Mouse (Mus musculus): ENCODE measurements around the gene Cenpj. TPM values are rescaled to one million over a fixed set of nuclear protein-coding genes. Genes with fewer than 3 reads are reported as not detected.

Gene Cenpj
- polyA plus RNA-seq (2012; rRNA removed) = 2.1 and 2.2 TPM in 2 replicates

- Histone ChIP-seq H3K27ac (ENCODE audit: insufficient read depth, low read length) (no peak within 1 kb of the TSS), H3K4me3 (ENCODE audit: insufficient read depth, low read length) (peak within 1 kb of the TSS; percentile 60), H3K4me1 (ENCODE audit: control insufficient read depth, insufficient read depth, low read length) (no peaks in the 10 kb centered on the region; the same call in 1 of the 2 replicates)
Measured at GRCm38 (mm10) chr14:56575416-56575815, at the start of gene Cenpj, which contains the start of gene Parp4. Cenpj (minus strand) TSS chr14:56575425. Parp4 (plus strand) TSS chr14:56575619.

DNA sequence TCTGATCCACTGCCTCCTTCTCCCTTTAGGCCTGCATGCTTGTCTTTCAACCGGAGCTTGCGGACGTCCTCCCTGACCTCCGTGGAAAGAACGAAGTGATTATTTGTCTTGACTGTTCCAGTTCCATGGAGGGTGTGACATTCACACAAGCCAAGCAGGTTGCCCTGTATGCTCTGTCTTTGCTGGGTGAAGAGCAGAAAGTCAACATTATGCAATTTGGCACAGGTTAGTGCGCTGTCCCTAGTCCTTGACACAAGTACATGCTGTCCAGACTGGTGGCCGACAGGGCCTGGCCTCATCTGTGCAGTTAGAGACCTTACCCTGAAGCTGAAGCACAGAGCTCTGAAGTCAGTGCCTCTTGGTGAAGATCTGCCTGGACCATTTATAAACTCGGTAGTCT is 45.2 kb upstream of the Cenpj start:
- no peak overlapping the region for H3K27ac ChIP-seq (ENCODE audit: insufficient read depth, low read length)
- no peaks in the 10 kb centered on the region for H3K4me1 ChIP-seq (ENCODE audit: control insufficient read depth, insufficient read depth, low read length)
- TF ChIP-seq CTCF (IDR thresholded peaks at IDR 0.05; ENCODE audit: extremely low read depth, insufficient read depth, low read length) (no peak), POLR2A (IDR thresholded peaks at IDR 0.05; ENCODE audit: extremely low read depth, insufficient read depth, low read length) (no peak)
- no peak overlapping the region for H3K4me3 ChIP-seq (ENCODE audit: insufficient read depth, low read length)

More at GRCm38 (mm10) chr14:56575416-56575815, at the start of gene Cenpj, which contains the start of gene Parp4:
- no peak for TF ChIP-seq POLR2A (IDR thresholded peaks at IDR 0.05; ENCODE audit: extremely low read depth, insufficient read depth, low read length)
- TF ChIP-seq CTCF (IDR thresholded peaks at IDR 0.05; ENCODE audit: extremely low read depth, insufficient read depth, low read length) = no peak

- Histone ChIP-seq H3K4me1 (ENCODE audit: control insufficient read depth, insufficient read depth, low read length) (no peaks in the 10 kb centered on the region), H3K4me3 (ENCODE audit: insufficient read depth, low read length) (no peak overlapping the region)
- no peak for TF ChIP-seq CTCF (IDR thresholded peaks at IDR 0.05; ENCODE audit: extremely low read depth, insufficient read depth, low read length)
- TF ChIP-seq POLR2A (IDR thresholded peaks at IDR 0.05; ENCODE audit: extremely low read depth, insufficient read depth, low read length) = no peak
Measured at GRCm38 (mm10) chr14:56617470-56617869, 42.2 kb upstream of the Cenpj start.

DNA sequence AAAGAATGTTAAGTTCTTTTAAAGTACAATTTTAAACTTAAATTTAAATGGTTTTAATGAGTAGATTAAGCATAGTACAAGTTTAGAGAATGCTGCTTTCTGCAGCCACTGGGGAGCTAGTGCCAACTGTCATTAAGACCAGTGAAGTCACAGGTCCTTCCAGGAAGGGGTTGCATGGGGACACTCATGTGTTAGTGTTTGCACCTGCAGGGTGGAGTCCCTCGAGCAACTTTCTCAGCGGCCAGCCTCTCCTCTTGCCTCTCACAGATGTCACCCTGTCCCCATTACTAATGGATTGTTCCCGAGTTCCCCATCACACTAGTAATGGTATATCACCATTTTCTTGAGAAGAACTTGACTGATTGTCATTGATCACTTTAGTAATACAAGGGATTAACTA is 38.0 kb upstream of the Cenpj start:
- Histone ChIP-seq H3K27ac (ENCODE audit: insufficient read depth, low read length) (no peak overlapping the region), H3K4me3 (ENCODE audit: insufficient read depth, low read length) (no peak overlapping the region), H3K4me1 (ENCODE audit: control insufficient read depth, insufficient read depth, low read length) (no peaks in the 10 kb centered on the region)
- TF ChIP-seq POLR2A (IDR thresholded peaks at IDR 0.05; ENCODE audit: extremely low read depth, insufficient read depth, low read length) (no peak), CTCF (IDR thresholded peaks at IDR 0.05; ENCODE audit: extremely low read depth, insufficient read depth, low read length) (no peak)

More at GRCm38 (mm10) chr14:56617470-56617869, 42.2 kb upstream of the Cenpj start:
- H3K27ac ChIP-seq (ENCODE audit: insufficient read depth, low read length) = no peak overlapping the region

- TF ChIP-seq POLR2A (IDR thresholded peaks at IDR 0.05; ENCODE audit: extremely low read depth, insufficient read depth, low read length) (no peak), CTCF (IDR thresholded peaks at IDR 0.05; ENCODE audit: extremely low read depth, insufficient read depth, low read length) (no peak)
Measured at GRCm38 (mm10) chr14:56605136-56605535, 29.9 kb upstream of the Cenpj start.

GRCm38 (mm10) chr14:56604438-56604837 is 29.2 kb upstream of the Cenpj start:
- Histone ChIP-seq H3K27ac (ENCODE audit: insufficient read depth, low read length) (no peak overlapping the region), H3K4me3 (ENCODE audit: insufficient read depth, low read length) (no peak overlapping the region), H3K4me1 (ENCODE audit: control insufficient read depth, insufficient read depth, low read length) (no peaks in the 10 kb centered on the region)
- no peak for TF ChIP-seq POLR2A (IDR thresholded peaks at IDR 0.05; ENCODE audit: extremely low read depth, insufficient read depth, low read length)

More at GRCm38 (mm10) chr14:56605136-56605535, 29.9 kb upstream of the Cenpj start:
- Histone ChIP-seq H3K4me3 (ENCODE audit: insufficient read depth, low read length) (no peak overlapping the region), H3K4me1 (ENCODE audit: control insufficient read depth, insufficient read depth, low read length) (no peaks in the 10 kb centered on the region), H3K27ac (ENCODE audit: insufficient read depth, low read length) (no peak overlapping the region)

DNA sequence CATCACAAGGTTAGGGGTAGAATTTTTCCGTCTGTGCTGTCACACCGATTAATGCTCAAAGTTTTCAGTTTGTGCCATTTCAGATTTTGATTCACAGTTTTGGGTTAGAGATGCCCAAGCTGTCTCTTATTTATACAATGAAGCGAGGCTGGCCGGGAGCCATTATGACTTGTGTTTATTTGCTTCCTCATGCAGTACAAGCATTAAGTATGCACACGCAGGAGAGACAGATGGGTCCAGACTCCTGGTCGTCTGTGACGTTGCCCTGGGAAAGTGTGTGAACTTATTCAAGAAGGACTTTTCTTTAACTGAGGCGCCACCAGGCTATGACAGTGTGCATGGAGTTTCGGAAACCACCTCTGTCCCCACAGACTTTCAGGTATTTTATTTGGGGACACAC is 26.8 kb upstream of the Cenpj start:
- Histone ChIP-seq H3K27ac (ENCODE audit: insufficient read depth, low read length) (no peak overlapping the region), H3K4me3 (ENCODE audit: insufficient read depth, low read length) (no peak overlapping the region), H3K4me1 (ENCODE audit: control insufficient read depth, insufficient read depth, low read length) (no peaks in the 10 kb centered on the region)
- TF ChIP-seq POLR2A (IDR thresholded peaks at IDR 0.05; ENCODE audit: extremely low read depth, insufficient read depth, low read length) (no peak), CTCF (IDR thresholded peaks at IDR 0.05; ENCODE audit: extremely low read depth, insufficient read depth, low read length) (no peak)

DNA sequence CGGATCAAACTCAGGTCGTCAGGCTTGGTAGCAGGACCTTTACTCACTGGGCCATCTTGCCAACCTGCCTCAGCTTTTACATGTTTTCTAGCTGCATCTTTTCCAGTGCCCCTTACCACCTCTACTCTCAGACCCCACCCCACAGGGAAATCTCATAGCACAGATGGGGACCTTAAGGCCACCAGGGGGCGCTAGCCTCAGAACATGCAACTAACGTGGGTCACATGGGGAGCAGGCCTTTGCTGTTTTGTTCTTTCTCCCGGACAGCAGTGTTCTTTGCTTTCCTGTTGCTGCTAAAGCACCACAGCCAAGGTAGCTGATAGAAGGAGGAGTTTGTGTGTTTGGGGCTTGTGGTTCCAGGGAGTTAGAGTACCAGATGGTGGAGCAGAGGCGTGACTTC is 23.5 kb upstream of the Cenpj start:
- TF ChIP-seq CTCF (IDR thresholded peaks at IDR 0.05; ENCODE audit: extremely low read depth, insufficient read depth, low read length) (peak; percentile 35; the same call in 1 of the 2 replicates), POLR2A (IDR thresholded peaks at IDR 0.05; ENCODE audit: extremely low read depth, insufficient read depth, low read length) (no peak)
- no peak overlapping the region for H3K27ac ChIP-seq (ENCODE audit: insufficient read depth, low read length)
- H3K4me1 ChIP-seq (ENCODE audit: control insufficient read depth, insufficient read depth, low read length) = no peaks in the 10 kb centered on the region
- no peak overlapping the region for H3K4me3 ChIP-seq (ENCODE audit: insufficient read depth, low read length)

DNA sequence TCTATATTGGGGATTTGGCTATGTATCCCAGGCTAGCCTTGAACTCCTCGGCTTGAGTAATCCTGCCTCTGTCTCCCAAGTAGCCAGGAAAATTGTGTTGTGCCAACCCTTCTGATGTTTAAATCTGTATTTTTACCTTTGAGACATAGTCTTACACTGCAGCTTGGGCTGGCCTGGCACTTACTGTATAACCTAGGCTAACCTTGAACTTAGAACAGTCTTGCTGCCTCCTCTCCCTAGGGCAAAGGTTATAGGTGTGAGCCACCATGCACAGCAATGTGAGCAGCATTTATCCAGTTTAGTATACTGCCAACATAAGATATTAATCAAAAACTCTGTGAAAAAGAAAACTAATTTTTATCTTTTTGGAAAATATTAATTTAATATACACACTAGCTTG is 19.6 kb upstream of the Cenpj start:
- Histone ChIP-seq H3K4me3 (ENCODE audit: insufficient read depth, low read length) (no peak overlapping the region), H3K4me1 (ENCODE audit: control insufficient read depth, insufficient read depth, low read length) (no peaks in the 10 kb centered on the region), H3K27ac (ENCODE audit: insufficient read depth, low read length) (no peak overlapping the region)
- TF ChIP-seq CTCF (IDR thresholded peaks at IDR 0.05; ENCODE audit: extremely low read depth, insufficient read depth, low read length) = no peak
- no peak for TF ChIP-seq POLR2A (IDR thresholded peaks at IDR 0.05; ENCODE audit: extremely low read depth, insufficient read depth, low read length)

DNA sequence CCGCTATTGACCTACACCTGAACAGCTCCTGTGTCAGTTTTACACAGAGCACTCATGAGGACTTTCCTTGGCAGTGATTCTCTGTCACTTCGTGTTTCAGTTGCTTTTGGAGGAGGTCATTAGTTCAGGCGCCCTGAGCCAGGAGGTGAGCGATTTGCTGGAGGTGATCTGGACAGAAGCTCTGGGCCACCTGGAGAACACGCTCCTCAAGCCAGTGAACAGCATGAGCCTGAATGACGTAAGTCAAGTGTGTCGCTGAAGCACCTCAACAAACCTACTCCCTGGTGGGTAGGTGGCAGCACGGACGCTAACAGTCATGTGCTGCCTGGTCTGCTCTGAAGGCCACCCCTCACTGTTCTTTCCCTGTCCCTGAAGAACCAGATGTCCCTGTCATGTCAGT is 17.0 kb upstream of the Cenpj start:
- Histone ChIP-seq H3K4me1 (ENCODE audit: control insufficient read depth, insufficient read depth, low read length) (no peaks in the 10 kb centered on the region), H3K27ac (ENCODE audit: insufficient read depth, low read length) (no peak overlapping the region), H3K4me3 (ENCODE audit: insufficient read depth, low read length) (no peak overlapping the region)
- TF ChIP-seq CTCF (IDR thresholded peaks at IDR 0.05; ENCODE audit: extremely low read depth, insufficient read depth, low read length) (no peak), POLR2A (IDR thresholded peaks at IDR 0.05; ENCODE audit: extremely low read depth, insufficient read depth, low read length) (no peak)
